Mouse (Mus musculus) small intestine, adult 2 months (tissue): Measurements from ENCODE around the gene Neurl2.

Source experiments
- CTCF ChIP-seq: fragments of 200-500 bp; IDR thresholded peaks from 2 replicates; pipeline ENCODE4 v1.5.1; 2012; ENCODE audit warnings: low read depth, mild to moderate bottlenecking, control low read depth, inconsistent platforms, low read length, moderate library complexity, mixed read lengths; ENCODE audit not compliant: insufficient replicate concordance, insufficient read length; ENCODE audit errors: extremely low read depth
- POLR2A ChIP-seq: fragments of 200-500 bp; IDR thresholded peaks from 2 replicates; pipeline ENCODE4 v1.6.1; 2012; ENCODE audit warnings: low read depth, mild to moderate bottlenecking, control low read depth, inconsistent platforms, low read length, moderate library complexity

DNA sequence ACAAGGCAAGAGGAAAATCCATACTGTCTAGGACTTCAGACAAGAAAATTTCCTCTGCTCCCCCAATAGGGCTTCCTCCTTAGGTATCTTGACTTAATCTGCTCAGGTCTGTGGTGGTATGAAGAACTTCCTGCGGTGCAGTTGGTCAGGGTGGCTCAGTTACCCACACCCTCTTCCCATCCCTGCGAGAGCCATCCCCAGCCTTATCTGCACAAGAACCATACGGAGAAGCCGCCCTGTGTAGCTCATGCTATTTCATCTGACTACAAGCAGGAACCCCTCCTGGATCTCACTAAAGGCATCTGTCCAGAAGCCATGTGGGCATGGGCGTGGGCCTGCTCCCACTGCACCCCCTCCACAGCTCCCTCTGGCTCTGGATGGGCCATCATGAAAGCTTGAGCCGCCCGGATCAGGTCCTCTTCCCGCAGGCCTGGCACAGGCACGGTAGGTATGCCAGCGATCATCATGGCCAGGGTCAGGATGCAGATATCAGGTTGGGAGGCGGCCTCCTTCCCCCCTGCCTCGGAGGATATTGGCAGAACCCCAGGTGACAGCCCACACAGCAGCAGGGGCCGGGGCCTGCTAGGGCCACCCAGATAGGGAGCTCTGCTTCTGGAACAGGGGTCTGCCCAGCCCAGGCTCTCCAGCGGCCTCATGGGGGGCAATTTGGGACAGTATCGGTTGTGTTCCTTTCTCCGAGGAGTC is 6.0 kb downstream of the Neurl2 start:
- TF ChIP-seq CTCF (no peak), POLR2A (no peak)
